In genomic region chr2:115854828-115855311, GRCm38 (mm10) we compare ENCODE assay signal across 10 mouse cellular contexts.
DNase-seq lines count a peak whose midpoint lies in the region; ATAC-seq and TF ChIP-seq lines count a peak whose summit lies in the region.
"Had no signal": no experiment of that assay in that cellular context is flagged by ENCODE, and none has a peak within 500 bp of the region (broad histone marks: within the 10 kb centered on the region; RNA-seq: fewer than 3 reads in every experiment).

No protein-coding gene starts in this region.

- peak overlapping the region; percentile 66; the same call in 1 of the 2 replicates for H3K9ac ChIP-seq in heart, embryonic 14.5 days (ENCODE audit: low read length)
- H3K9ac ChIP-seq in embryonic facial prominence, embryonic 12.5 days: no peak overlapping the region
- H3K9ac ChIP-seq in intestine, postnatal 0 days (ENCODE audit: low read depth, low read length): no peak overlapping the region
- H3K9ac ChIP-seq in neural tube, embryonic 12.5 days: 0 out of 2 replicates have a peak overlapping the region, but pooled peaks have one; percentile 33

- no peak for TF ChIP-seq CTCF in intestine, postnatal 0 days (IDR thresholded peaks at IDR 0.05; ENCODE audit: low read depth)

- no peak overlapping the region for H3K27ac ChIP-seq in heart, embryonic 14.5 days (replicated peaks in 1 of 2; ENCODE audit: control insufficient read depth in 1 of 2, insufficient read depth in 1 of 2, low read depth in 2 of 2, low read length in 2 of 2)
- no peak overlapping the region for H3K27ac ChIP-seq in embryonic facial prominence, embryonic 12.5 days
- no peak overlapping the region for H3K27ac ChIP-seq in intestine, postnatal 0 days (ENCODE audit: low read depth, low read length)
- no peak overlapping the region for H3K27ac ChIP-seq in neural tube, embryonic 12.5 days

- 9% methylated on average over 25 of the region's 25 CpGs for WGBS in heart, embryonic 14.5 days
- 1% methylated on average over 25 of the region's 25 CpGs for WGBS in embryonic facial prominence, embryonic 12.5 days
- 9% methylated on average over 25 of the region's 25 CpGs for WGBS in intestine, postnatal 0 days
- WGBS in neural tube, embryonic 12.5 days: 1% methylated on average over 25 of the region's 25 CpGs

- ATAC-seq in heart, embryonic 14.5 days (ENCODE audit: insufficient number of reproducible peaks, insufficient read depth, low FRiP score, low read depth): no peak
- ATAC-seq in embryonic facial prominence, embryonic 12.5 days (ENCODE audit: insufficient number of reproducible peaks, insufficient read depth, low FRiP score, low TSS enrichment): no peak
- no peak for ATAC-seq in intestine, postnatal 0 days
- ATAC-seq in neural tube, embryonic 12.5 days (ENCODE audit: low FRiP score, low read depth): no peak

- peak overlapping the region; percentile 44 to 46 for H3K4me3 ChIP-seq in heart, embryonic 14.5 days (ENCODE audit: control insufficient read depth in 1 of 2, insufficient read depth in 1 of 2, low read depth in 1 of 2, low read length in 2 of 2)
- H3K4me3 ChIP-seq in embryonic facial prominence, embryonic 12.5 days: peak overlapping the region; percentile 27
- no peak overlapping the region for H3K4me3 ChIP-seq in intestine, postnatal 0 days (ENCODE audit: low read depth, low read length)
- peak overlapping the region; percentile 22; the same call in 1 of the 2 replicates for H3K4me3 ChIP-seq in neural tube, embryonic 12.5 days
- H3K4me3 ChIP-seq: erythroblast, embryonic 14.5 days had no signal

- H3K27me3 ChIP-seq in heart, embryonic 14.5 days (ENCODE audit: control insufficient read depth, insufficient read depth, low read length): peaks cover 7% of the 10 kb centered on the region
- peaks cover 52% of the 10 kb centered on the region for H3K27me3 ChIP-seq in embryonic facial prominence, embryonic 12.5 days
- H3K27me3 ChIP-seq in intestine, postnatal 0 days (replicated peaks; ENCODE audit: control insufficient read depth, insufficient read depth, low read length): peaks cover 77% of the 10 kb centered on the region
- peaks cover 21% of the 10 kb centered on the region for H3K27me3 ChIP-seq in neural tube, embryonic 12.5 days (replicated peaks)

- H3K4me2 ChIP-seq in heart, embryonic 14.5 days (ENCODE audit: low read length): peak overlapping the region; percentile 82
- H3K4me2 ChIP-seq in embryonic facial prominence, embryonic 12.5 days (replicated peaks): peak overlapping the region; percentile 50
- H3K4me2 ChIP-seq in intestine, postnatal 0 days (replicated peaks; ENCODE audit: low read depth): peak overlapping the region; percentile 21
- peak overlapping the region; percentile 62 for H3K4me2 ChIP-seq in neural tube, embryonic 12.5 days (replicated peaks)

- intact Hi-C loops in heart, postnatal 14 days (cut with DNase I): loop anchor here (5.0 to 10.0 kb wide), 5 partner anchors 338 to 1600 kb away; no protein-coding TSS in a partner anchor

- no peaks in the 10 kb centered on the region for H3K36me3 ChIP-seq in heart, embryonic 14.5 days (ENCODE audit: control insufficient read depth, insufficient read depth, low read length)
- no peaks in the 10 kb centered on the region for H3K36me3 ChIP-seq in embryonic facial prominence, embryonic 12.5 days
- no peaks in the 10 kb centered on the region for H3K36me3 ChIP-seq in intestine, postnatal 0 days (ENCODE audit: control insufficient read depth, insufficient read depth)
- H3K36me3 ChIP-seq in neural tube, embryonic 12.5 days: no peaks in the 10 kb centered on the region
- H3K36me3 ChIP-seq: G1E had no signal

- no peaks in the 10 kb centered on the region for H3K9me3 ChIP-seq in heart, embryonic 14.5 days (ENCODE audit: control insufficient read depth, low read length)
- H3K9me3 ChIP-seq in embryonic facial prominence, embryonic 12.5 days: no peaks in the 10 kb centered on the region
- H3K9me3 ChIP-seq in intestine, postnatal 0 days (ENCODE audit: control insufficient read depth): no peaks in the 10 kb centered on the region
- no peaks in the 10 kb centered on the region for H3K9me3 ChIP-seq in neural tube, embryonic 12.5 days

- no peak for DNase-seq in heart, postnatal 14 days
- no peak for DNase-seq in thymus, postnatal 4 days
- no peak for DNase-seq in B cell, adult 2 months
- DNase-seq in spleen, postnatal 4 days (ENCODE audit: low spot score in 2 of 2): no peak

- peaks cover 17 to 33% of the 10 kb centered on the region in 2 experiments for H3K4me1 ChIP-seq in heart, embryonic 14.5 days (ENCODE audit: control insufficient read depth in 2 of 2, insufficient read depth in 2 of 2, low read length in 2 of 2)
- peaks cover 31% of the 10 kb centered on the region for H3K4me1 ChIP-seq in embryonic facial prominence, embryonic 12.5 days
- no peaks in the 10 kb centered on the region for H3K4me1 ChIP-seq in intestine, postnatal 0 days (replicated peaks; ENCODE audit: control insufficient read depth, insufficient read depth, low read length)
- peaks cover 37% of the 10 kb centered on the region for H3K4me1 ChIP-seq in neural tube, embryonic 12.5 days

Comparison
In these comparisons a context has a peak if more than half of its experiments do, and no peak if none do; other contexts are left out.
1. H3K4me2 ChIP-seq: peak in every context shown above with its lines; median percentile 82 in heart, embryonic 14.5 days; 62 in neural tube, embryonic 12.5 days; 50 in embryonic facial prominence, embryonic 12.5 days; 21 in intestine, postnatal 0 days.
2. H3K9ac ChIP-seq: peak in heart, embryonic 14.5 days (single experiment) and neural tube, embryonic 12.5 days (single experiment); none in embryonic facial prominence, embryonic 12.5 days (single experiment) and intestine, postnatal 0 days (single experiment).